Mouse (Mus musculus) heart, embryonic 14.5 days (tissue): ENCODE data around the gene Ffar4. TPM values are rescaled to one million over a fixed set of nuclear protein-coding genes. Genes with fewer than 3 reads are reported as not detected.
A peak's percentile ranks its signal among the peaks of the same experiment; 100 is the strongest.

Source experiments
- ATAC-seq: fragments of 200-750 bp; cut with Nextera tagmentation; 2 replicates; pipeline ENCODE4 v1.8.0; 2017; ENCODE audit warnings: low read depth, moderate TSS enrichment; ENCODE audit not compliant: insufficient number of reproducible peaks, insufficient read depth, low FRiP score
- H3K27ac ChIP-seq, 2 experiments: fragments of 200-500 bp in 1 of 2; fragments of 300-500 bp in 1 of 2; sonication (generic) in 1 of 2; replicated peaks in 1 of 2; 2 replicates each; pipeline ENCODE4 v1.5.1; 2012 to 2014; ENCODE audit warnings: low read depth in 2 of 2, low read length in 2 of 2, control low read depth in 1 of 2, mild to moderate bottlenecking in 1 of 2, mixed read lengths in 1 of 2; ENCODE audit not compliant: control insufficient read depth in 1 of 2, insufficient read depth in 1 of 2
- H3K27me3 ChIP-seq: fragments of 300-500 bp; sonication (generic); 2 replicates; pipeline ENCODE4 v1.6.1; 2014; ENCODE audit warnings: mild to moderate bottlenecking, low read length, control low read depth; ENCODE audit not compliant: control insufficient read depth, insufficient read depth
- H3K36me3 ChIP-seq: fragments of 300-500 bp; sonication (generic); 2 replicates; pipeline ENCODE4 v1.6.1; 2014; ENCODE audit warnings: mild to moderate bottlenecking, control low read depth, low read length, mixed read lengths; ENCODE audit not compliant: control insufficient read depth, insufficient read depth
- H3K4me1 ChIP-seq, 2 experiments: fragments of 200-500 bp in 1 of 2; fragments of 300-500 bp in 1 of 2; sonication (generic) in 1 of 2; 2 replicates each; pipeline ENCODE4 v1.6.1; 2012 to 2014; ENCODE audit warnings: low read length in 2 of 2, control low read depth in 1 of 2, mixed read lengths in 1 of 2; ENCODE audit not compliant: control insufficient read depth in 2 of 2, insufficient read depth in 2 of 2
- H3K4me2 ChIP-seq: fragments of 300-500 bp; sonication (generic); 2 replicates; pipeline ENCODE4 v1.6.1; 2014; ENCODE audit warnings: mild to moderate bottlenecking, low read length
- H3K4me3 ChIP-seq, 2 experiments: fragments of 200-500 bp in 1 of 2; fragments of 300-500 bp in 1 of 2; sonication (generic) in 1 of 2; 2 replicates each; pipeline ENCODE4 v1.5.1; 2012 to 2014; ENCODE audit warnings: low read length in 2 of 2, mild to moderate bottlenecking in 2 of 2, control low read depth in 1 of 2, low read depth in 1 of 2, moderate library complexity in 1 of 2; ENCODE audit not compliant: control insufficient read depth in 1 of 2, insufficient read depth in 1 of 2
- H3K9ac ChIP-seq: fragments of 300-500 bp; sonication (generic); 2 replicates; pipeline ENCODE4 v1.6.1; 2014; ENCODE audit warnings: mild to moderate bottlenecking, low read length
- H3K9me3 ChIP-seq: fragments of 300-500 bp; sonication (generic); 2 replicates; pipeline ENCODE4 v1.6.1; 2016; ENCODE audit warnings: low read length, control low read depth; ENCODE audit not compliant: control insufficient read depth
- WGBS: fragments of 180-500 bp; shearing (Covaris S2); extraction: QIAGEN DNeasy Blood & Tissue Kit; methylation state at CpG from one replicate; pipeline ENCODE4 v1.1.7; 2014; 5-methylcytosine and 5-hydroxymethylcytosine counted together
- polyA plus RNA-seq: library from polyadenylated mRNA; unstranded; fragments of >200 nt; fragmentation: Nextera tagmentation; extraction: Ambion mirVana; gene quantifications from 2 replicates; pipeline ENCODE4 v1.2.1, GENCODE M21; 2014

Ffar4 gene
- polyA plus RNA-seq, 1 experiment from 2014 or later, result not detected

DNA sequence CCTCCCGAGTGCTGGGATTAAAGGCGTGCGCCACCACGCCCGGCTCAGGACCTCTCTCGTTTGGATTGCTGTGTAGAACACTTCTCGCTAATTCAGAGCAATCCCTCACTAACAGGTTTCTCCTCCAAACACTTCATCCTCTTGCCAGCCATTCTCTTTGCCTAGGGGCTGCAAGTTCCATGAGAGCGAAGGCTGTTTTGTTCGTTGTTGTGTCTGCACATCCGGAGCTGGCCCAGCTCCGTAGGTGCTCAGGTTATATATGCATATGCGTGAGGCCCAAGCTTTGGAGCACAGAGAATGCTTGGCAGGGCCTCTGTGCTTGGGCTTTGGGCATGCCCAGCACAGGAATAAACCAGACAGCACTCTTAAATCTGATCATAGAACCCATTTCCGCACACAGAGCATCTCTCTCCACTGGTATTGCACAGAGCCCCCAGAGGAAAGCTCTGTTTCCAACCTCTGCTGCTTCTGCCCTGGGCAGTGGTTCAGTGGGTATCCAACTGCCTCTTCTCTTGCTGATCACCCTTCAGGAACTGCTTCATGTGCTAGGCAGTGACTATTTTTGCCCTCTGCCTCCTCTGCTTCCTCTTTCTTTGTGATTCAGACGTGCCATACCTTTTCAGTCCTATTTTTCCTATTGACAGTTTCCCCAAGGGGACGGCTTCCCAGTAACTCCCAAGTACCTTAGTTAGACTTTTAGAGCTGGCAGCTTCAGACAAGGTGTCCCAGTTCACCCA lies 12.8 kb downstream of the Ffar4 start:
- WGBS, result 86% methylated on average over 15 of the region's 15 CpGs
- H3K4me2 ChIP-seq, result no peak overlapping the region
- 0 out of 4 replicates have a peak, but pooled peaks cover 0 to 4% of the 10 kb centered on the region in 2 experiments for H3K4me1 ChIP-seq
- H3K27me3 ChIP-seq, result 0 out of 2 replicates have a peak, but pooled peaks cover 3% of the 10 kb centered on the region
- no peaks in the 10 kb centered on the region for H3K36me3 ChIP-seq
- H3K9ac ChIP-seq, result no peak overlapping the region
- no peak overlapping the region for H3K4me3 ChIP-seq
- H3K9me3 ChIP-seq, result no peaks in the 10 kb centered on the region
- ATAC-seq, result no peak
- H3K27ac ChIP-seq, result no peak overlapping the region

DNA sequence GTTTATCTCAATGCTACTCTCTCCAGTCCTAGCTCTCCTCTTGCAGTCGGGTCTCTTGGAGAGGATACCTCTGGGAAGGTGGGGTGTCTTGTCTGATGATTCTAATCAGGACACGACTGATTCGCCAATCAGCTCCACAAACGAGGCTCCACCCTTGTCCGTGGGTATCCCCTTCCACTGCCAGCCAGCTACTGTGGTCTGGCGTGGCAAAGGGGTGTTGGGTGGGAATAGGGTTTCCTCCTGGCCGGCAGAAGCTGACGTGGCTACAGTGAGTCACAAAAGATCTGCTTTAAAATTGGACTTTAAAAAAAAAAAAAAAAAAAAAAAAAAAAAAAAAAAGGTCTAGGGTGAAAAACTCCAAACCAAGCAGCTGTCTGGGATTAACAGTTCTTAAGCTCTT lies 14.2 kb downstream of the Ffar4 start:
- 71% methylated on average over 8 of the region's 8 CpGs for WGBS
- 0 out of 4 replicates have a peak, but pooled peaks cover 0 to 4% of the 10 kb centered on the region in 2 experiments for H3K4me1 ChIP-seq
- H3K9ac ChIP-seq, result no peak overlapping the region
- H3K36me3 ChIP-seq, result no peaks in the 10 kb centered on the region
- H3K4me2 ChIP-seq, result no peak overlapping the region
- no peak overlapping the region for H3K4me3 ChIP-seq
- no peak overlapping the region for H3K27ac ChIP-seq
- no peak for ATAC-seq
- 0 out of 2 replicates have a peak, but pooled peaks cover 6% of the 10 kb centered on the region for H3K27me3 ChIP-seq
- no peaks in the 10 kb centered on the region for H3K9me3 ChIP-seq

DNA sequence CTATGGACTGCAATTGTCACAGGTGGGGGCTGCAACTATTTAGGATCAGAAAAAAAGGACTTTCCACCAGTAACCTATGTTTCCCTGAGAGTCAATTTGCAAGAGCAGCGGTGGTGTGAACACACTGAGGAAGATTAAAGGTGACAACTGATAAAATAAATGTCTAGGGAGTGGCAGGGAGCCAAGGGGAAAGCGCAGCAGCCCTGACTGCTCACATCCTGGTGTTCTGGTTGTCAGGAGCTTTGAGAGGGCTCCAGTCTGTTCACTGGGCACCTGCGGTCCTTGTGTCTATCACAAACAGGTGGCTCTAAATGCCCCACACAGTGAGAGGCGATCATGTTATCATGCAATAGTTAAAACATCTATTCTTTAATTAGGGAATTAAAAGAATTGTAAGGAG lies 15.7 kb downstream of the Ffar4 start:
- H3K4me2 ChIP-seq, result no peak overlapping the region
- H3K9ac ChIP-seq, result no peak overlapping the region
- 0 out of 4 replicates have a peak, but pooled peaks cover 0 to 4% of the 10 kb centered on the region in 2 experiments for H3K4me1 ChIP-seq
- H3K4me3 ChIP-seq, result no peak overlapping the region
- H3K36me3 ChIP-seq, result no peaks in the 10 kb centered on the region
- no peaks in the 10 kb centered on the region for H3K9me3 ChIP-seq
- H3K27me3 ChIP-seq, result 0 out of 2 replicates have a peak, but pooled peaks cover 6% of the 10 kb centered on the region
- ATAC-seq, result no peak
- no peak overlapping the region for H3K27ac ChIP-seq
- 16% methylated on average over 4 of the region's 4 CpGs for WGBS

DNA sequence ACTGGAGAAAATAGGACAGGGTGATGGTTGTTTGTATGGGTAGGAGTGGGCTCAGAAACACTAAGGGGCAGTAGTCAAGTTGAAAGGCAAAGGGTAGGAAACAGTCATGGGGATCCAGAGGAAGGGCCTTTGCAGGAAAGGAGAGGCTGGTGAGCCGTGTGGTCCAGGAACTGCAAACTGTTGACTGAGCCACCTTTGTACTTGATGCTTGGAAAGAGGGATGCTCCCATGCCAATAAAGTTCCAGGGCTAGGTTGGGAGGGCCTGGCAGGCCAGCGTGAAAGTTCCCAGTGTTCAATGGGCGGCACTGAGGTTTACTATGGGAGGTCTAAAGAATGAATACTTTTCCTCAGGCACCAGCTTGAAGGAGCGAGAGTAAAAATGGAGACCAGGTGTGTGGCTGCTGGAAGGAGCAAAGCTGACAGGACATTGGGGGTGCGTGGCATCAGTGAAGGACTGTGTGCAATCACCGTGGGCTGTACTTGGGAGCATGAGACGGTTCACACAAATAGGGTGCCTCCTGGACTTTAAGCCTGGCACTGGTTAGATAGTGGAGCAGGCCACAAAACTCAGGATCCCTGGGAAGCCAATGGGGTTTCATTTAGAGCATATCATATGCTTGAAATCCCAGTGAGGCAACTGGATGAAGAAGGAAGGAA lies 18.1 kb downstream of the Ffar4 start:
- H3K4me1 ChIP-seq, result 0 out of 4 replicates have a peak, but pooled peaks cover 0 to 4% of the 10 kb centered on the region in 2 experiments
- no peak overlapping the region for H3K9ac ChIP-seq
- H3K27me3 ChIP-seq, result 0 out of 2 replicates have a peak, but pooled peaks cover 6% of the 10 kb centered on the region
- WGBS, result 84% methylated on average over 7 of the region's 7 CpGs
- no peaks in the 10 kb centered on the region for H3K9me3 ChIP-seq
- no peak overlapping the region for H3K4me2 ChIP-seq
- no peak for ATAC-seq
- H3K36me3 ChIP-seq, result no peaks in the 10 kb centered on the region
- H3K4me3 ChIP-seq, result no peak overlapping the region
- no peak overlapping the region for H3K27ac ChIP-seq

DNA sequence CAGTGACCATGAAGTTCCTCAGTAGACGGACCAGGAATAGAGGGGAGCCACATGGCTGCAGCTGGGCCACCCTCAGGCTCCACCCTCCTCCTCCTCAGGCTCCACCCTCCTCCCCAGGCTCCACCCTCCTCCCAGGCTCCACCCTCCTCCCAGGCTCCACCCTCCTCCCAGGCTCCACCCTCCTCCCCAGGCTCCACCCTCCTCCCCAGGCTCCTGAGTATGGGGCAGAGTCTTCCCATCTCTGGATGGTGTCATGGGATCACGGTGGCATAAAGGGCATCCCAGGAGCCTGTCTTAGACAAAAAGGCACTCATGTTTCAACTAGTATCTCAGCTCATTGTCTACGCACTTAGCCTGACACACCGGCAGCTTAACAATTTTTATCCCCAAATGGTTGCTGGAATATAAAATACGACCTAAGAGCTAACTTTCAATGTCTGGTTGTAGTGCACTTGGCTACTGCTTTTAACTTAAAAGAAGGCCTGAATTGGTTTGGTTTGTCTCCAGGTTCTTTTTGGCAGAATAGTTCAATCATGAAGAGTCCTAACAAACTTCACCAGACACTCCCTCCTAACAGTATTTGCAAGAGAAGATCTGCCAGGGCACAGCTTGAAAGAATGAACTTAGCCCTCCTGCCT lies 23.4 kb downstream of the Ffar4 start:
- ATAC-seq, result no peak

DNA sequence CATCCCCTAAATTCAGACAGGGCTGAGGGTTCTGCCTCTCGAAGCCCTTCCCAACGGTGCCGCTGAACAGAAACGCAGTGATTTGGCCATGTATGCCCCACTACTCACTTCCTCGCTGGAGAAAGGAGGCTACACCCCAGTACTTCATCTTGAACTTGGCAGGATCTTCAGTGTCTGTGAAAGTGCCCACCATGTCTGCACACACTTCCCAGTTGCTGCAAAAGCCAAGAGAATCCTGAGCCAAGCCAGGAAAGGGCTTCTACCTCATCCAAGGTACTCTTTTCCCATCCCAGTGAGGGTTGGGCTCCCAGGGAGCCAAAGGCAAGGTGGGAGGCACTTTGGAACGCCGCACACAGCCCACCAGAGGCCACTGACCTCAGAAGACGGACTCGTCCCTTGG lies 27.1 kb downstream of the Ffar4 start:
- no peaks in the 10 kb centered on the region for H3K9me3 ChIP-seq
- no peak overlapping the region; the same call in 1 of the 2 replicates for H3K9ac ChIP-seq
- ATAC-seq, result no peak
- H3K4me3 ChIP-seq, result peak overlapping the region; percentile 42 to 58
- 22% methylated on average over 9 of the region's 9 CpGs for WGBS
- H3K27me3 ChIP-seq, result peaks cover 44% of the 10 kb centered on the region
- peak overlapping the region; percentile 90 for H3K4me2 ChIP-seq
- no peak overlapping the region for H3K27ac ChIP-seq
- H3K36me3 ChIP-seq, result no peaks in the 10 kb centered on the region
- peaks cover 0 to 2% of the 10 kb centered on the region in 2 experiments; a peak in 1 of 4 replicates for H3K4me1 ChIP-seq

More for the DNA sequence above, 23.4 kb downstream of the Ffar4 start:
- Histone ChIP-seq H3K4me3 (no peak overlapping the region), H3K4me2 (no peak overlapping the region), H3K4me1 (peaks cover 0 to 2% of the 10 kb centered on the region in 2 experiments; a peak in 1 of 4 replicates), H3K27ac (no peak overlapping the region), H3K27me3 (peaks cover 40% of the 10 kb centered on the region), H3K9me3 (no peaks in the 10 kb centered on the region), H3K9ac (no peak overlapping the region), H3K36me3 (no peaks in the 10 kb centered on the region)
- 83% methylated on average over 5 of the region's 5 CpGs for WGBS

DNA sequence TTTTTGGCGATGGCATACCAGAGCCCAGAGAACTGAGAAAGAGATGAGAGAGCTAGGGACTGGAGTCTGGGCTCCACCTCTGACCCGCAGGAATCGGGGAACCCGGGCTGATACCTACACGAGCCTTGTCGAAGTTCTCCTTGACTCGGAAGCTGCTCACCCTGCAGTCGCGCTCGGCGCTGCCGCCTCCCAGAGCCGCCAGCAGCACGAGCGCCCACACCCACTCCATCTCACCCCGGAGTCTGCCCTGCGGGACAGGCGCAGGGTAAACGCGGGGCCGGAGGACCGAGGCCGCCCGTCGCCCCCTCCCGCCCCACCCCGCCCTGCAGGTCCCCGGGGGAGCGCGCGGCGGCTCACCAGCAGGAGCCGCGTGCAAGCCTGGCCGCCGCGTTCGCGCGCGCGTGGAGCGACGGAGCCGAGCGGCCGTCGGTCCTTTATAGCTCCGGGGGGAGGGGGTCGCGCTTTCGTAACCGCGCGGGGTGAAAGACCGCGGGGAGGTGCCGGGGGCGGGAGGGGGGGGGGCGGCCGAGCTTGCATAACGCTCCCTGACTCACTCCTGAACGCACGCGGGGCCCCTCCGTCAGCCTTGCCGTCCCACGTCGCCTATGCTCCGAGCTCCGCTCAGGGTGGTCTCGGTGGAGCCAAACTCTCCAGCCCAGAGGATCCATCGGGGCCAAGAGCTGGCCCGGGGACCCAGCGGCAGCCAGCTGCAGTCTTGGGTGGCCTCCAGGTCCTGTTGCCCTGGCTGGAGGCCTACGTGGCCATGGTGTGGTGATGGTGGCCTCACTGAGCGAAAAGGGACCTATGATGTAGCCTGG lies 27.7 kb downstream of the Ffar4 start:
- Histone ChIP-seq H3K27me3 (peaks cover 44% of the 10 kb centered on the region), H3K36me3 (no peaks in the 10 kb centered on the region), H3K4me1 (peaks cover 0 to 2% of the 10 kb centered on the region in 2 experiments; a peak in 1 of 4 replicates), H3K9me3 (no peaks in the 10 kb centered on the region), H3K4me3 (peak overlapping the region; percentile 42 to 58), H3K4me2 (peak overlapping the region; percentile 90), H3K27ac (no peak overlapping the region), H3K9ac (peak overlapping the region; percentile 62)
- WGBS, result under 1% methylated on average over 61 of the region's 77 CpGs
- ATAC-seq, result peak; percentile 17; the same call in 1 of the 2 replicates
